Mouse (Mus musculus) adrenal gland, adult 2 months (tissue): ENCODE results near the gene Fbxl5. TPM values are rescaled to one million over a fixed set of nuclear protein-coding genes. Genes with fewer than 3 reads are reported as not detected.
A peak's percentile ranks its signal among the peaks of the same experiment; 100 is the strongest.

Experiments
- DNase-seq: peaks from one replicate; pipeline ENCODE4 v3.0.0; 2021
- polyA plus RNA-seq: library from polyadenylated mRNA; depleted of rRNA; stranded (reverse); fragments of >200 nt; gene quantifications from 2 replicates; pipeline ENCODE4 v1.2.3, GENCODE M21; 2012
- total RNA-seq, 2 experiments: library from RNA; stranded (reverse); gene quantifications; 2 replicates each; pipeline ENCODE4 v1.2.3; 2021

Fbxl5 gene
- total and polyA plus RNA-seq, 3 experiments: 17.6 to 70.5 (median 59.4) TPM

- DNase-seq: peak; percentile 86
Observed at GRCm38 (mm10) chr5:43781977-43782930, 39.2 kb downstream of the Fbxl5 start.

DNA sequence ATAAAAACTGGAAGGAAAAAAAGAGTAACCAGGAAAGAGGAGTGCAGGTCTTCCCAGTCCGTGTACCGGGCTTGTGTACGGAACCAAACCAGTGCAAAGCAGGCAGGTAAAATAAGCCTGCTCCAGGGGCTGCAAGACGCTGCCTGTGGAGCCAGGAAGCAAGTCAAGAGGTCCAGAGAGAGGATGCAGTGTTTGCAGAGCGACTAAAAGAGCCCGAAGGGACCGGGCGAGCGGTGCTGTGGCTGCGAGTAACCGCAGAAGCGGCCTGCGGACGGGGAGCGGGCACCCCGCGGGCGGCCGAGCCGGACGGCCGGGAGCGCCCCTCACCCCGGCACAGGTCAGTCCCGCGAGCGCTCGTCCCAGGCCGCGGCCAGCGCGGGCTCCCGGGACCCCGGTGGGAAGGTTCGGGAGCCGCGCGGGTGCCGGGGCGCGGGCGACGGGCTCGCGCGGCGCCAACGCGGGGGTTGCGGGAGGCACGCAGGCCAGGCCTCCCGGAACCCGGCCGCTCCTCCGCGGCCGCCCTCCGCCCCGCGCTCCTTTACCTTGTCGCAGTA lies 39.9 kb downstream of the Fbxl5 start:
- DNase-seq: no peak

DNA sequence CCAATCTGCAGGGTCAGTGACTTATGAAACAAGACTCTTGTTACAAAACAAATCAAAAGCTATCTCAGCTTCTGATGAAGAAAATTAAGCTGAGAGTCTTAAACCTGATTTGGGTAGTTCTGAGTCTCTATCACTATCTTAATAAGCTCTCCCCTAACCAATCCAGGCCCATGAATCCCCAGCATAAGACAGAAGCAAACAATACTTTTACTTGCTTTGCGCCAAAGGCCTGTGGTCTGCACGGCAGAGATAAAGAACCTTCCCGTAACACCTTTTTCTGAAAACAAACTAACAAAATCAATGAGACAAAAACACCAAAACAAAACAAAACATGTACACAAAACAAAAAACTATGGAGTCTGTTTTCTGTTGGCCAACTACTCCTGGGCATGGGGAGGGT lies 42.9 kb downstream of the Fbxl5 start:
- DNase-seq: no peak

DNA sequence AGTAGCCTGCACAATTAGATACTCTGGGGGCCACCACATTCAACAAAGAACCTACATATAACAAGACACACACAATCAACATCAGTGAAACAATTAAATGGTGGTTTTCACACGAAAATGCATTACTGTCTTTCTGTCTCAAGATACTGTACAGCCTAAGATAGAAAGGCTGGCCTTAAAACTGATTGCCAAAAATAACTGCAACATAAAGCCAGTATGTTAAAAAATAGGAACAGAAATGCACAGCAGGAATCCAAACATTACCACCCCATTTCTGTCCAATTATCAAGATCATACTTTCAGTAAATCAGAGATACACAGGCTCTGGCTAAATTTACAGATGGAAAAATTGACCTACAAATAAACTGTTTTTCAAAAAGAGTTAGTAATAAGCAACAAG lies 44.4 kb downstream of the Fbxl5 start:
- no peak for DNase-seq

GRCm38 (mm10) chr5:43776407-43776806 lies 45.0 kb downstream of the Fbxl5 start:
- no peak for DNase-seq

GRCm38 (mm10) chr5:43771555-43771954 lies 49.9 kb downstream of the Fbxl5 start:
- DNase-seq: no peak

DNA sequence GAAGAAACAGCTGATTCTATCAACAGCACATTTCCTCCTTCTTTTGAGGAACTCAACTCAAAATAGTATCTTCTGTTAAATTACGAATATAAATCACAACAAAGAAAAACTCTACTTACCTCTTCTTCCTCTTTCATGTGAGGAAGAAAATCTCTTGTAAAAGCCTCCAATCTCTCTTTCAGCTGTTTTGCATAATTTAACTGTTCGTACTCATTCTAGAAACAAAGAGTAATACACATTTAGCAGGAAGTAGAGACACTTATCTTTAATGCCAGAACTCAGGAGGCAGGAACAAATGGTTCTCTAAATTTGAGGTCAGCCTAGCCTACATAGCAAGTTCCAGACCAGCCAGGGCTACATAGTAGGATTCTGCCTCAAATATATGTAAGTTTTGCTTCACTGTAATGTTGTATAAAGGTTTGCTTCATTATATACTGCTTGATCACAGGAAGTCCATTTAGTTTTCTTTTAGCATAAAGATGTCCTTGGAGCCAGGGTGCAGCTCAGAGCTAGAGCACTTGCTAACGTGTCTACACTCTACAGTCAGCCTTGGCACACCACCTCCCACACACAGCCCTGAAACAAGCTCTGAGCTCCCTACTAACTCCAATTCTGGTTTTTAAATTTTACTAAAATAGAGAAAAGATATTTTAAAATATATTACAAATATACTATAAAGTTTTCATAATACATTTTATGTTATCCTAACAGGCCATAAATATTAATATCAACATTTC lies 50.7 kb downstream of the Fbxl5 start:
- no peak for DNase-seq

DNA sequence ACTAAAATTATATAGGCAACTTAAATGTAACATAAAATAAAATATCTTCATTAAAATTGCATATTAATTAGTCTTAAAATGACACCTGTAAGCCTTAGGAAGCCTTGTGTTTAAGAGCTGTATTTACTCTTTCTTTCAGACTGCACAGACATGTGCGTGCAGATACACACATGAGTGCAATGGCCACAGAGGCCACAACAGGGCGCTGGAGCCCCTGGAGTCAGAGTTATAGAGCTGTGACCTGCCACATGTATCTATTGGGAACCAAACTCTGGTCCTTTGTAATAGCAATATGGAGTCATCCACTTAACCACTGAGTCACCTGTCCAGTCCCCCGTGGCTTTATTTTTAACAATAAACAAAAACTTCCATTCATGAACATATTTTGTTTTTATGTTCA lies 72.3 kb downstream of the Fbxl5 start:
- DNase-seq: no peak

- no peak for DNase-seq
Observed at GRCm38 (mm10) chr5:43748039-43748438, 73.4 kb downstream of the Fbxl5 start.

DNA sequence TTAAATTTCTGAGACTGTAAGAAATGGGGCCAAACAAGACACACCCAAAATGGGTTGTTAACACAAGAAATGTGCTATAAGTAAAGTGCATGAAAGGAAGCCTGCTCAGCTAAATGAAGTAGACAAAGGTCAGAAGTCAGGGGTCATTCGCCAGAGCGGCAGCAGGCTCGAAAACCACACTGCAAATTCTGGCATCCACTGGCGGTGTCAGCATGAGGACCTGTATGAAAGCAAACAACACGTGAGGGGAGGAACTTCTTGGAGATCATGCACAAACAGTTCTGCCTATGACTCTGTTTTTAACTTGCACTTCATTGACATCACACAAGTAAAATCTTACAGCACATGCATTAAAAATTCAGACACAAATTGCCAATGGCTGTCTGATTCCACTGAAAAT lies 76.3 kb downstream of the Fbxl5 start:
- no peak for DNase-seq

- no peak for DNase-seq
Observed at GRCm38 (mm10) chr5:43744187-43744586, 77.3 kb downstream of the Fbxl5 start.

- no peak for DNase-seq
Observed at GRCm38 (mm10) chr5:43732381-43732780, 89.1 kb downstream of the Fbxl5 start.

GRCm38 (mm10) chr5:43728375-43729165 lies 92.9 kb downstream of the Fbxl5 start:
- DNase-seq: no peak

DNA sequence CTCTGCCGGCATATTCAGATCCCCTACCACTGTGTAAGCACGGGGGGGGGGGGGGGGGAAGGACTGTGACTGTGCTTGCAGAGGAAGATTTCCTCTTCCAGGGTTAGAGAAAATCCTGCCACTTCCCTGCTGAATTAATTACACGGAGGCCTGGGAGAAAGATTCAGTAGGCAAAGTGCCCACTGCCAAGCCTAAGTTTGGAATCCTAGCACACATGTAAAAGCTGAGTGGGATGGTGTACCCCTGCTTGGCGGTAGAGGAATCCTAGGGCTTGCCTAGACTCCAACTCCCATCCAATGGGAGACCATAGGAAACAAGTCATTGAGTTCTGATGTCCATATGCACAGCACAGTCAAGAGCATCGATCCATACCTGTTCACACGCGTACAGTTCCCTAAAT lies 97.6 kb downstream of the Fbxl5 start:
- no peak for DNase-seq

- no peak for DNase-seq
Observed at GRCm38 (mm10) chr5:43722452-43722783, 99.0 kb downstream of the Fbxl5 start.

DNA sequence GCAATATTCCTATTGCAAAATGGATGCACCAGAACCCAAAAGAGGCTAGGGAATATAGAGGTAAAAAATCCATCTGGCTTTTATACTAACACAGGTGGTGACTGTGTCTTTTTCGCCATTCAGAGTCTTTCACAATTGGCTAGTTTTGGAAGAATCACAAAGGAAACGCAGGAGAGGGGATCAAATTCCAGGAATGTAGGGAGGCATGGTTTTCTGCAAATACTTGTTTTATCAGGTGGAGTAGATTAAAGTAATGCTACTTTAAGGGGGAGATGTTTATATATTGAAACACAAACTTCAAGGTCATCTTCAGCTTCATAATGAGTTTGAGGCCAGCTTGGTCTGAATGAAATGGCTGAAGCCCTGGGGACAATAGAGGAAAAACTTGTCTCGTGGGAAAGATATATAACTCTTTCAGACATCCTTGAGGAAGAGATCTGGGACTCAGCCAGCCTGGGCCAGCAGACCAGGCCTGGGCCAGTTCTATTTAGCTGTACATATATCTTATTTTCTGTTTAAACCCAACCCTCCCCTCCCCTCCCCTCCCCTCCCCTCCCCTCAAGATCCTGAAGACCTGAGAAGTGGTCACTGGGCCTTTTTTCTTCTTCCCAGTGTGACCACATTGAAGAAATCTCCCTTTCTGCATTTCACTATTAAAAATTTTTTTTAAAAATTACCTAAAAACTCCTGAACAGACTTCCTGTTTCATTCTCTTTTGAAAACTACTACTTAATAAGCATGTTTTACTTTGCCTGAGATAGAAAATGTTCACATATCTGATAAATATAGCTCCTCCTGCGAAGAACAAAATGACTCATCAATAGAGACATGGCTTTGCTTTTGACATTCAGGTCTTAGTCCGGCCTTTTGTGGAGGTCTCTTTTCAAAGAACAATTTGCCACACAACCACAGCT lies 99.6 kb downstream of the Fbxl5 start:
- no peak for DNase-seq

- no peak for DNase-seq
Observed at GRCm38 (mm10) chr5:43699240-43699639, 122.2 kb downstream of the Fbxl5 start.

DNA sequence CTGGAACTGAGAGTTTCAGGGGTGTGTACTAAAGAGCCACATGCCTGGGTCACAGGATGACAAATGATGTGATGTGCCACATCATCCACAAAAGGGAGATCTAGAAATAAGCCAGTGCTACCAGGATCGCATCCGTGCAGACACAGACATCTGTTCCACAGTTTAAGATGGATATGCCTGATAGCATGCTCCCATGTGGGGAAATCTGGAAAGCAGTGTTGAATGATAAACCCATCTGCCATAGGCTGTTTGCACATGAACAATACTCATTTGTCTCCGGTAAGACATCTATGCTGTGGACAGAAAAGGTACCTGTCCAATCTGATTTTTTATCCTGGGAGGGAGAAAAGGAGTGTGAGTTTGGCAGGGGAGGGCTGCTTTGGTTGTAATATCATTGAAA lies 124.3 kb downstream of the Fbxl5 start:
- no peak for DNase-seq
